Mouse (Mus musculus) G1E (cell line): Measurements from ENCODE around the gene Npm3. TPM values are rescaled to one million over a fixed set of nuclear protein-coding genes. Genes with fewer than 3 reads are reported as not detected.
A peak's percentile ranks its signal among the peaks of the same experiment; 100 is the strongest.

ENCODE experiments used
- ATAC-seq: 2 replicates; pipeline ENCODE4 v1.8.0; 2016; ENCODE audit warnings: mild to moderate bottlenecking; ENCODE audit not compliant: insufficient number of reproducible peaks, poor library complexity, low FRiP score, severe bottlenecking; ENCODE audit errors: extremely low read depth
- DNase-seq: peaks from one replicate; pipeline ENCODE4 v3.0.0; 2012; ENCODE audit warnings: low spot score
- H3K27me3 ChIP-seq: 2 replicates; pipeline ENCODE4 v1.6.1; 2012; ENCODE audit warnings: mild to moderate bottlenecking, low read length, inconsistent platforms; ENCODE audit not compliant: insufficient read depth
- H3K36me3 ChIP-seq: replicated peaks from 2 replicates; pipeline ENCODE3; 2012; ENCODE audit warnings: mild to moderate bottlenecking, inconsistent platforms
- H3K4me1 ChIP-seq: 2 replicates; pipeline ENCODE4 v1.6.1; 2012; ENCODE audit warnings: low read depth, low read length, inconsistent platforms, mixed read lengths; ENCODE audit not compliant: insufficient read depth
- H3K4me3 ChIP-seq: 2 replicates; pipeline ENCODE4 v1.5.1; 2012; ENCODE audit warnings: low read depth, mild to moderate bottlenecking, inconsistent platforms, low read length, moderate library complexity, mixed read lengths
- H3K9me3 ChIP-seq: replicated peaks from 2 replicates; pipeline ENCODE4 v1.6.1; 2012; ENCODE audit warnings: inconsistent platforms
- CTCF ChIP-seq: IDR thresholded peaks from 2 replicates; pipeline ENCODE4 v1.5.1; 2012; ENCODE audit warnings: low read depth, low read length, inconsistent platforms, mixed read lengths
- GATA1 ChIP-seq: IDR thresholded peaks from 2 replicates; pipeline ENCODE4 v1.6.1; 2012; ENCODE audit warnings: borderline replicate concordance, low read length, inconsistent platforms, mixed read lengths
- GATA2 ChIP-seq: IDR thresholded peaks from 2 replicates; pipeline ENCODE4 v1.6.1; 2012; ENCODE audit warnings: low read depth, low read length, inconsistent platforms, borderline replicate concordance
- POLR2AphosphoS5 ChIP-seq: IDR thresholded peaks from 2 replicates; pipeline ENCODE4 v1.6.1; 2012; ENCODE audit warnings: low read depth, low read length, inconsistent platforms; ENCODE audit not compliant: insufficient replicate concordance
- TAL1 ChIP-seq: conservative IDR thresholded peaks from 2 replicates; pipeline ENCODE4 v1.6.1; 2012; ENCODE audit warnings: low read depth, low read length, inconsistent platforms, mixed read lengths
- polyA plus RNA-seq: library from polyadenylated mRNA; stranded (reverse); fragments of >175 nt; gene quantifications from 2 replicates; pipeline ENCODE4 v1.2.3, GENCODE M21; 2012
- total RNA-seq, 2 experiments: library from RNA; stranded (forward) in 1 of 2; stranded (reverse) in 1 of 2; fragments of 200-1000 nt in 1 of 2; fragments of >200 nt in 1 of 2; fragmentation: Nextera tagmentation in 1 of 2; gene quantifications; 2 replicates each; pipeline ENCODE4 v1.2.3; 2014 to 2017

The Npm3 gene
- total and polyA plus RNA-seq, 3 experiments: 61.5 to 164 (median 68.4) TPM

DNA sequence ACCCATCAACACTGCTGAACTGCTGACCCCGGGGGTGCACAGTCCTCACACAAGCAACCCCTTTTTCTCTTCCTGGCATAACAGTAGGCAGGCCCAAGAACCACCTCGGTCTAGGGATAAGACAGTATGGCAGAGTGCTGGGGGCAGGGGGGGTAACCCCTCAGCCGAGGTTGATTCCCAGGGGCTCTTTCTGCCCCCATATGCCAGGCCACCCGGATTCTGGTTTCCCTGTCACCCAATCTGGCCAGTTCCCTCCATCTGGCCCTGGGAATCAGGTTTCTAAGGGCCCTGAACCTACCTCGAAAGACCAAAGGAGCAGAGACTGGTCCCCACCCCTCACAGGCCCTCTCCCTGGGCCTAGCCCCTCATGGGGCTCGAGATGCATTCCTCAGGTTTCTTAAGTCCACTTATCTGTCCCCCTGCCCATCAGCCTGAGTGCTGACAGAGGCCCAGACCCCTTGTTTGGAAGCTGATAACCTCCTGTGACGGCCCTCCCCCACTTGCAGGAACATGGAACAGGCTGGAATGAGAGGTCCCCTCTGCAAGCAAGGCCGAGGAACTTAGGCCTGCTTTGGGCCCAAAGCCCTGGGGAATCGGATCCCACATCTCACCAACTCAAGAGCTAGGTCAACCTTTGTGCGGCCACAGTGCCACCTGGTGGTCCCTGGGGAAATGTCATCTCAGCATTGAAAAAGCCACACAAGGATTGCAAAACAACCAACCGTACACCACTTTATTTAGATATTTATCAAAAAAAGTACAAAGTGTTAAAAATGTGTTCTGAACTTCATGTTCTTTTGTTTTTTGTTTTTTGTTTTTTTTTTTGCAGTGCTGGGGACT lies 2.1 kb downstream of the Npm3 start:
- TF ChIP-seq CTCF (peak; percentile 70), GATA1 (no peak)
- ATAC-seq (no peak), DNase-seq (peak; percentile 78)
- peak overlapping the region; percentile 20; the same call in 1 of the 2 replicates for H3K4me3 ChIP-seq
- peaks cover 38% of the 10 kb centered on the region for H3K4me1 ChIP-seq
- H3K27me3 ChIP-seq: peaks cover 25% of the 10 kb centered on the region
- peaks cover 50% of the 10 kb centered on the region for H3K36me3 ChIP-seq
- peaks cover 5% of the 10 kb centered on the region for H3K9me3 ChIP-seq

DNA sequence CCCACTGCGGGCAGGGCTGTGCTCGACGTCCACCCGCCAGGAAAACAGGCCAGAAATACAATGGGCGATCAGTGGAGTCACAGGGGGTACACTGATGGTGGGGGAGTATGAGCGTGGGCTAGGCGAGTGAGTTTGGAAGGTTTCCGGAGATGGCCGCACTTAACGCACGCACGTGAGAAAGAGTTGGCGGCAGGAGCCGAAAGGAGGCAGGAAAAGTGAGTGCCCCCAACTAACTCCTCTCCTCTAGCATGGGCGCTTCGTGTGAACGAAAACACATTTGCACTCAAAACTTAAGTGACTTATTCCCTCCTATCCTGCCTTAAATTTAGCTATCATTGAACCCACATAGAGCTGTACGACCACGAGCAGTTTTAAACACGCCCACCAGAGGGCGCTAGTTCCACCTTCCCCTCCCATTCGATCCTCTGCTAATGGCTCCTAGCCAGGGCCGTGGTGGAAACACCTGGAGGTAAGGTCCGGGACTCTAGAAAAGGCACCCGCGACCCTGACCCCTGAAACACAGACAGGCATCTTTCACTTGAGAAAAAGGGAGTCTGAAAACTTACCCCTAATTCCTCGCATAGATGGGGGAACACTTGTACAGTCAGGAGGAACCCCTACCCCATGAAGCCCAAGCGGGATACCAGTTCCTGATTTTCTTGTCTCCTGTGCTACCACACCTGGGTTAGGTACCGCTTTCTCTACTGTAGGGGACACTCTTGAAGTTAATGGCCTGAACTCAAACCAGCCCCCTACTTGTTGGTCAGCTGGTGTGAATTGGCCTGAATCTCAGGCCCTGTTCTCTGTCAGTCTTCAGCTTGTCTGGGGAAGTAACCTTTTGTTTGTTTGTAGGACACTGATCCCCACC lies 3.0 kb downstream of the Npm3 start:
- Histone ChIP-seq H3K4me3 (no peak overlapping the region), H3K36me3 (peaks cover 43% of the 10 kb centered on the region), H3K9me3 (peaks cover 14% of the 10 kb centered on the region), H3K4me1 (peaks cover 33% of the 10 kb centered on the region), H3K27me3 (peaks cover 33% of the 10 kb centered on the region)
- ATAC-seq: no peak
- TF ChIP-seq POLR2AphosphoS5: no peak
- TF ChIP-seq GATA2: no peak
- TF ChIP-seq GATA1: no peak
- peak; percentile 80 for TF ChIP-seq CTCF
- no peak for TF ChIP-seq TAL1
- DNase-seq: peak; percentile 77

DNA sequence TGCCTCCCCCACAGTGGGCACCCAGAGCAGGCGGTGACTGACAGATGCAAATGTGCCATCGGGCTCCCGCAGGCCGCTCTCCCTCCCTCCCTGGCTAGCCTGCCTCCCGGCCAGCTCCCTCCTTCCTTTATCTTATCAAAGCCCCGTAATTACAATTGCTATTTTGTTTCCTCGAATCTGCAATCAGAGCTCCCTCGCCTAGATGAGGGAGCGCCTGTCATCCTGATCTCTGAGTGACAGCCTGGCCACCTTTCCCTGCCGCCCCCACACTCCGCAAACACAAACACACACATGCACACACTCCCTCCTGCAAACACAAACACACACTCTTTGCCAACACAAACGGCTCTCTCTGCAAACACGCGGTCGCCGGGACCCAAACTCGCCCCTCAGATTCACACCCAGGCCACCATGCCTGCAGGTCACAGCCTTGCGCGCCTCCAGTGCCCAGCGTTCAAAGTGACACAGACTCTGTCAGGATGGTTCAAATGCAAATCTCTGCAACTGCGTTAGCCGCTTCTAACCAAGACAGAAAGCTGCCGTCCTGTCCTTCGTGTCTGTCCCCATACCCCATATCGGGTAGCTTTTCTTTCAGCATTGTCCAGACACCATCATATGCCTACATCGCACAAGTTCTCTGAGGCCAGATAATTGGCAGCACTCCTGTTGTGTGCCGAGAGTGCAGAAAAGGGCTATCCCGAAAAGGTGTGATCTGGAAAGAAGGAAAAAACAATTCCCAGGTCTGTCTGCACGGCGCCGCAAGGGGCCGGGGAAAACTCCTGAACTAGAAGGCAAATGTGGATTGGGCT lies 3.8 kb downstream of the Npm3 start:
- Histone ChIP-seq H3K4me3 (no peak overlapping the region), H3K4me1 (peaks cover 31% of the 10 kb centered on the region), H3K9me3 (peaks cover 17% of the 10 kb centered on the region), H3K36me3 (peaks cover 37% of the 10 kb centered on the region), H3K27me3 (peaks cover 41% of the 10 kb centered on the region)
- TF ChIP-seq POLR2AphosphoS5: no peak
- no peak for TF ChIP-seq CTCF
- no peak for ATAC-seq
- DNase-seq: no peak

DNA sequence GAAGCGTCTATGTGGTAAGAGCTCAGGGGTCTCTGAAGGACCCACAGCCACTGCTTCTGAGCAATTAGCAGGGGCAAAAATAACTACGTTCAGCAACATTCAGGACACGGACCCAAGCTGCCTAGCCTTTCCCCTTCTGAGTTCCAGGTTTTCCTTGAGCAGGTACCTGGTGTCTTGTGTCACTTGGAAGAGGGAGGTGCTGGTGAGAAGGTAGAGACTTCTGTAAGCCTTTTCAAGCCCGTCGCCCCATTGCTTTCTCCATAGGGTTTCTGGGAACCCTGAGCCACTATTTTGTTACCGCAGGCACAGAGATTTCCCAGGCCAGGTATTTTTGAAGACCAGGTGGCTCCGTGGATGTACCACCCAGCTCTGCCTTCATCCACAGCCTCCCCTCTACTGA lies 5.8 kb downstream of the Npm3 start:
- TF ChIP-seq POLR2AphosphoS5: no peak
- Histone ChIP-seq H3K4me3 (no peak overlapping the region), H3K4me1 (peaks cover 22% of the 10 kb centered on the region), H3K27me3 (peaks cover 59% of the 10 kb centered on the region), H3K36me3 (peaks cover 28% of the 10 kb centered on the region), H3K9me3 (peaks cover 17% of the 10 kb centered on the region)
- no peak for ATAC-seq
- DNase-seq: no peak

DNA sequence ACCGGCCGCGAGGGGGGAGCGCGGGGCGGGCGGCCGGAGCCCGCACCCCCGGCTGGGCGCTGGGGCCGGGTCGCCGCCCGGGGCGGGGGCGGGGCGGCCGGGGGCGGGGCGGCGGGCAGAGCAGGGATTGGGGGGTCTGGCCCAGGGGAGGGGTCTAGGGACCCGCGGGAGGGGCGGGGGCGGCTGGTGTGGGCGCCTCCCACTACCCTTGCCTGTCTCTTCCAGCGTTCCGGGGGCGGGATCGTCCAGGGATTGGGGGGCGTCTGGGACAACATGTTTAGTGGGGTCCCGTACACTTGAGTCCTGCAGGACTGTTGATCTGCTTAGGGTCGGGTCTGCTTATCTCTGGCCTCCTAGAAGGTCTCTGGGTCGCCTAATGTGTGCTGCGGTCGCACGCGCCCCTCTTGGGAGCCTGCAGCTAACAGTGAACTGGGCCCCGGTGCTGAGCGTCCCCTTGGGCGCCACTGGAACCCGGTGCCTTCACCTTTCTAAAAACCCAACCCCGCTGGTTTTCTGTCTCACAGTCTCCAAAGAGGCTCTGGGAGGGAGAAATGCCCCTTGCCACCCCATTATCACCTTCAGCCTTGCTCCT lies 6.3 kb downstream of the Npm3 start:
- DNase-seq: no peak
- no peak overlapping the region for H3K4me3 ChIP-seq
- peaks cover 17% of the 10 kb centered on the region for H3K4me1 ChIP-seq
- no peak for TF ChIP-seq GATA1
- no peak for TF ChIP-seq GATA2
- TF ChIP-seq TAL1: no peak
- no peak for ATAC-seq
- H3K9me3 ChIP-seq: peaks cover 17% of the 10 kb centered on the region
- H3K27me3 ChIP-seq: peaks cover 65% of the 10 kb centered on the region
- H3K36me3 ChIP-seq: peaks cover 22% of the 10 kb centered on the region

DNA sequence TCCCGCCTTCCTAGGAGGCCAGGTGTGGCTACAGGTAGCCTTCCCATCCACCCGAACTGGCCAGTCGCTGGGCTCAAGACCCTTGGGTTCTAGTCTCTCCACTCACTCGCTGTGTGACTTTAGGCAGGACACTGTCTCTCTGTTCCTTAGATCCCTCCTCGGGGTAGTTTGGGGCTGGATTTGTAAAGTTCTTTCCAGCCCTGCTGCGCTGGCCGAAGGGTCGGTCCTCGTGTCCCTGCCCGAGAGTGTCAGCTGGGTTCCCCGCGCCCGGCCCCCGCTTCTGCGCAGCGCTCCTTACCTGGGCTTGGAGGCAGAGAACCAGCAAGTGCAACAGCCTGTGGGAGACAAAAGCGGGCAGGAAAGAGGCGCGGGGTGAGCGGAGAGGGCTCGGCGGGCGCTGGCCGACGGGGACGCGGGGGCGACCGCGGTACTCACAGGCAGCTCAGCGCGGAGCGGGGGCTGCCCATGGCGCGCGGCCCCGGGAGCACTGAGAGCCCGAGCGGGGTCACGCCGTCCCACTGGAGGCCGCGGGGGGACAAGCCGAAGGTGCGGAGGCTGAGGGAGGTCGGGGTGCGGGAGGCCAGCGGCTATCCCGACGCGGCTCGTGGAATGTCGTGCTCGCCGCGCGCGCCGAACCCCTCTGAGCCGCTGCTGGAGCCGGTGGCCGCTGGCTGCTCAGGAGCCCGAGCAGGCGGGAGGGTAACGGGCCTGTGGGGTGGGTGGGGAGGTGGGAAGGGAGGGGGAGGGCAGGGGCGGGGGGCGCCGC lies 7.0 kb downstream of the Npm3 start, which contains the start of gene Fgf8:
TSS of gene Fgf8 (minus strand) at position 698 of the 766 bp plus-strand sequence.
- H3K4me3 ChIP-seq: no peak within 1 kb of the TSS
- peaks cover 71% of the 10 kb centered on the region for H3K27me3 ChIP-seq
- peaks cover 14% of the 10 kb centered on the region for H3K4me1 ChIP-seq
- H3K9me3 ChIP-seq: peaks cover 17% of the 10 kb centered on the region
- DNase-seq: no peak
- no peak for TF ChIP-seq POLR2AphosphoS5
- TF ChIP-seq TAL1: no peak
- no peak for TF ChIP-seq GATA2
- no peak for TF ChIP-seq CTCF
- no peak for TF ChIP-seq GATA1
- peaks cover 19% of the 10 kb centered on the region for H3K36me3 ChIP-seq
- no peak for ATAC-seq
